Mouse (Mus musculus) frontal cortex, adult (tissue): ENCODE measurements around the gene Gch1.
"Not testable (repeated sequence)": the region's sequence is repeated elsewhere in the genome, so short reads cannot be mapped to it uniquely, and the experiment has no call there.

Experiments
- ATAC-seq: cut with Nextera tagmentation; 2 replicates; pipeline ENCODE4 v1.9.2; 2017; ENCODE audit warnings: mild to moderate bottlenecking, moderate library complexity, mixed read lengths; ENCODE audit not compliant: low TSS enrichment

Gch1 gene

GRCm38 (mm10) chr14:47165741-47166140 lies 23.5 kb downstream of the Gch1 start:
- ATAC-seq, result no peak

GRCm38 (mm10) chr14:47165117-47165516 lies 24.1 kb downstream of the Gch1 start:
- ATAC-seq, result no peak

- no peak for ATAC-seq
These were observed 27.2 kb downstream of the Gch1 start for GRCm38 (mm10) chr14:47161921-47162427.

DNA sequence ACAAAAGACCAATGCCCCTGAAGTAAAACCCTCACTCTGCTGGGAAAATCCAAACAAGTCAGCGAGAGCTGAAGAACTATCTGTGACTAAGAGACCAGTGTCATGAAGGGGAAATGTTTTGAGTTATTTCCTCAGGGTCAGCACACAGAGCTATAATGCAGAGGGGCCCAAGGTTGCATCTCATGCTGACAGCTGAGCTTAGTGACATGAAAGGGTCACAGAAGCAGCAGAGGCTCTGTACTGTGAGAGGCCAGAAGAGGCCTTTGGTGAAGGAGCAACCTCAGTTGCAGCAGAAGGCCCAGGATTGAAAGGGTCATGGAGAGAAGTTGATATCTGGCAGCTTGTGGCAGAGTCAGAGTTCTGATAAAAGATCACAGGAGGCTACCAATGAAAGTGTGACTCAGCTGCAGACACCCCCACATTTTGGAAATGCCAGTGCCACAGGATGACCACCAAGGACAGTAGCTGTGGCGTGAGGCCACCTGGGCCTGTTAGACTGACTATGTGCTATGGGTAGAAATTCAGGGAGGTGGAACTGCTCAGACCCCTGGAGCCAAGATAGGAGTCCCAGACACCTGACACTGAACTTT lies 29.1 kb downstream of the Gch1 start:
- no peak for ATAC-seq

DNA sequence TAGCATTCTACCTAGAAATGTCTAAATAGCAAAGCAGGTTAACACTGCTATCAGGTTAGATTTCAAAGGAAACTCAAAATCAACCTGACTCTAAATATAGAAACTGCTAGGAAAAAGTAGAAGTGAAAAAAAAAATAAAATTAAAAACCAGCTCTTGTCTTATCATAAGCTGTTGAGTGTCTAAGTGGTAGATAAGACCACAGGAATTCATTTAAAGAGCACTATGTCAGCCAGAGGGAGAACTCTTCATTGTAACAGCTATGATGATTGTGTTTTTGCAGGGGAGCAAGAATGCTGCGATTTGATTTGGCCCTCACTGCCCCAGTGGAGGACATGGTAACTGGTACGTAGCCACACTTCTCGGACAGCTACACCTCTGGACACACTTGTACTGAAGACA lies 34.9 kb downstream of the Gch1 start:
- no peak for ATAC-seq

DNA sequence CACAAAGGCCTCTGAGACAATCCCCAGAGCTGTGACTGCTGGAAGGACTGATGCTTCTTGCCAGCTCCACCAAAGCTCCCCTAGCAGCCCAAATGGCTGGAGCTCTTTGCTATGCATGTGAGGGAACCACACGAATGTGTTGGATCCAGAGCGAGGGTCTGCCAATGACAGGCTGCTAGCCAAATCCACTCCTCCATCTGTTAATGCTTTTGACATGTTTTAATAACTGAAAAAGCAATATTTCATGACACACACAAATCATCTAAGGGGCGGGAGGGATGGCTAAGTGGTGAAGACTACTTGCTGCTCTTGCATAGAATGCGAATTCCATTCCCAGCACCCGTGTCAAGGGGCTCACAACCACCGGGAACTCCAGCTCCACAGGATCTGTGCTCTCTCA lies 37.9 kb downstream of the Gch1 start:
- ATAC-seq, result no peak

DNA sequence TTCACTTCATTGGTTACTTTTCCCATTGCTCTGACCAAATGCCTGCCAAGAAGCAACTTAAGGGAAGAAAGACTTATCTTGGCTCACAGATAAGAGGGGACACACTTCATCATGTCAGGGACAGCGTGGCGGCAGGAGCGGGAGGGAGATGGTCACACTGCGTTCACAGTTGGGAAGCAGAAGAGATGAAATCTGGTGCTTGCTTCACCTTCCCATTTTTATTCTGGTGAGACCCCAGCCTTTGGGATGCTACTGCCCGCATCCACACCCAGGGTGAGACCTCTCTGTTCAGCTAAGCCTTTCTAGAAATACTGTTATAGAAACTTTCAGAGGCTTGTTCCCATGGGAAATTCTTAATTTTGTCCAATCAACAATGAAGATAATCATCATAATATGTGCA lies 44.9 kb downstream of the Gch1 start:
- ATAC-seq, result no peak

- ATAC-seq, result no peak
These were observed 50.4 kb downstream of the Gch1 start for GRCm38 (mm10) chr14:47138853-47139252.

- ATAC-seq, result no peak
These were observed 52.6 kb downstream of the Gch1 start for GRCm38 (mm10) chr14:47136637-47137036.

- ATAC-seq, result no peak
These were observed 55.3 kb downstream of the Gch1 start for GRCm38 (mm10) chr14:47133948-47134347.

GRCm38 (mm10) chr14:47127987-47128386 lies 61.2 kb downstream of the Gch1 start:
- ATAC-seq, result no peak

DNA sequence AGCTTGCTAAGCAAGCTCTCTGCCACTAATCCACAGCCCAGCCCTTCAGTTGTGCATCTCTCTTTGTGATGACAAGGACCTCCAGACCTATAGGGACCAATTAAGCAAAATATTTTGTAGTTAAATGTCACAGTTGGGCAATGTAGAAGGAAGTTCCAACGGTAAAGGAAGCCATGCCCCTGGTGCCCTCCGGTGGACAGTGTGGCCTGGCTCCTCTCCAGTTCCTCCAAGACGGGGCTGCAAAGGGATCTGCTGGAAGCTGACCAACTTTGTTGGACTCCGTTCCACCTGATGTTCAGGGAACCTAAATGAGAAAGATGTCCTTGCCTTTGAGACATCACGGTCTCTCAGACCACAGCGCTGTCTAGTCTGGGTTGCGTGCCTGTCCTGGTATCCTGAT lies 71.7 kb downstream of the Gch1 start:
- ATAC-seq, result no peak

- no peak for ATAC-seq
These were observed 73.0 kb downstream of the Gch1 start for GRCm38 (mm10) chr14:47116062-47116762.

- no peak for ATAC-seq
These were observed 74.1 kb downstream of the Gch1 start for GRCm38 (mm10) chr14:47115154-47115553.

DNA sequence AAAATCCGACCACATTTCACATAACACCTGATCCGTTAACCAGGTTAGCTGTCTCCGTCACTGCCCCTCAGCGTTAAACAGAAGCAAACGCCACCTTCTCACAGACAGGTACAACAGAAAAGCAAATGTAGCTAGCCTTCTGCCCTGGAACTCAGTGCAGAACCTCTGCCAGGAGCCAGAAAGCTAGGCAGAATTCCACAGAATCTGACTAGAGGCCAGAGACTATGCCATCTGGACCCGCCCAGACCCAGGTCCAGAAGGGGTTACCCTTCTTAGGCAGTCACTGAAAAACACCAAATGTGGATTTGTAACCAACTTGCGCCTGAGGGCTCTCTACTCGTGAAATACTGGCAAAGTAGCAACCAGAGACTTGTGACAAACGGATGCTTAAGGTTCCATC lies 77.9 kb downstream of the Gch1 start:
- ATAC-seq, result no peak

GRCm38 (mm10) chr14:47110391-47110790 lies 78.8 kb downstream of the Gch1 start:
- not testable (repeated sequence) for ATAC-seq

DNA sequence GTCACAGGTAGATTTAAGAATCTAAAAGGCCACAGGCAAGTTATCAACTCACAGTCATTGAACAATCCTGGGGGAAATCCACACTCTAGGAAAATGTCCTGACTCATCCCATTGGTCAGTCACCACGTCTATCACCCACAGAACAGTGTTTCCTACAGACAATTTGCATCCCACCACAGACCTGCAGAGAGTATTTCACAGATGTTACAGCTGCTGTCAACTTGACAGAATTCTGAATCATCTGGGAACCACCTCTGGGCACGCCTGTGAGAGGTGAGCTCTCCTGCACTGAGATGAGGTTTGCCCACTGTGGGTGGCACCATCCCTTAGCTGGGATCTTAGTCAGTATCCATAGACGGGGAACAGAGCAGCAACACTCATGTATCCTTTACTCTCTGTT lies 81.8 kb downstream of the Gch1 start:
- ATAC-seq, result no peak

- no peak for ATAC-seq
These were observed 83.5 kb downstream of the Gch1 start for GRCm38 (mm10) chr14:47105755-47106154.

DNA sequence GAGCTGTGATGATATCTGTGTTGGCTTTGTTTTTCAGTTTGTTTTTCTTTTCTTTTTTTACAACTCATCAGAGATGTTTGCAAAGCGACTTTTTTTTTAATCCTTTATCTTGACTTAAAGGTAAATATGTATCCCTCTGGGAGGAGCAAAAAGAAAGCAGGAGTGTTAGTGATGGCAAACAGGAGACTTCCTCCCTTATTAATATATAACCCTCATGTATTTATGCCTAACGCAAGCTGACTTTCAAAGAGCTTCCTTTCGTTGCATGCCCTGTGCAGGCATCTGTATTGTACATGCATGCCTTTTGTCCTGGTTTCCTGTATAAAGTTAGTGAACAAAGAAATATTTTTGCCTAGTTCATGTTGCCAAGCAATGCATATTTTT lies 84.0 kb downstream of the Gch1 start:
- ATAC-seq, result no peak

GRCm38 (mm10) chr14:47104246-47105173 lies 84.7 kb downstream of the Gch1 start:
- ATAC-seq, result no peak
